Mouse (Mus musculus) kidney, adult 2 months (tissue): ENCODE measurements around the gene Gtsf1l.

ENCODE experiments used
- CTCF ChIP-seq: fragments of 200-500 bp; conservative IDR thresholded peaks from 2 replicates; pipeline ENCODE4 v1.5.1; 2011; ENCODE audit warnings: low read depth, mild to moderate bottlenecking, control low read depth, low read length, moderate library complexity, mixed read lengths; ENCODE audit not compliant: insufficient read depth, insufficient read length
- POLR2A ChIP-seq: fragments of 200-500 bp; IDR thresholded peaks from one replicate; pipeline ENCODE4 v1.6.1; 2011; ENCODE audit warnings: low read depth, low read length, control low read depth

DNA sequence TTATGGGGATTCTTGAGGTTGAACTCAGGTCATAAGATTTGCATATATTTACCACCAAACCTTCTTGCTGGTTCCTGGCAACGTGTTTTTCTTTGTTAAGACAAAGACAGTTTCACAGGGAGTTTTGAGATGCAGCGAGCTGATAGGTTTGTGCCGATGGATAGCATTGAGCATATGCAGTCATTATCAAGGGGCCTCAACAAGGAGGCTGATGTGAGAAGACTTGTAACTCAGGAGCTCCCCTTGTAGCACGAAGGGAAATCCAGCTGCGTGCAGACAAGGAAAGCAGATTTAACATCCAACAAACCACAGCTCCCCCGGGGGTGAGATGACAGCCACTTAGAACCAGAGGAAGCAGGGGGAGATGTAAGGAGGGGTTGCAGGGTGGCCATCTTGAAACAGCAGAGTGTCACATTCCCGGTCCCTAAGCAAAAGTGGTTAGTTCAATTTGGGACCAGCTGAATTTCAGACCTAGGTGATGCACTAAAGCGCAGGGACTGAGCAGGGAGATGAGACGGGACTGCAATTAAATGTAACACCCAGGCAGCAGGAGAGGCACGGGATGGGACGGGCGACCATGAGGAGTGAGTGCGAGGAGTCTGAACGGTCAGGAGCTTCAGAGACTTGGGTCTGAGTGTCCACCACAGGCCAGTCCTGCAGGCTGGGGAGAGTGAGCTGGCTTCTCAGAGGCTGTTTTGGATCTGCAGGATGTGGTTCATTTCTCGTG, 33.1 kb upstream of the Gtsf1l start:
- no peak for TF ChIP-seq CTCF
- TF ChIP-seq POLR2A: no peak
